Mouse (Mus musculus) frontal cortex, postnatal 36 days (tissue): ENCODE data around the gene Msmp.
A peak's percentile ranks its signal among the peaks of the same experiment; 100 is the strongest.
"Not testable (repeated sequence)": the region's sequence is repeated elsewhere in the genome, so short reads cannot be mapped to it uniquely, and the experiment has no call there.

Experiments used
- DNase-seq, 2 experiments: peaks; one replicate each; pipeline ENCODE4 v3.0.0; 2022; ENCODE audit warnings: low spot score in 2 of 2

Gene Msmp

GRCm38 (mm10) chr4:43584444-43585416 lies at the start of gene Msmp:
Gene Msmp, minus strand, starts transcription at chr4:43584494.
- no peak for DNase-seq

GRCm38 (mm10) chr4:43633736-43634135 lies 49.4 kb upstream of the Msmp start:
- no peak for DNase-seq

GRCm38 (mm10) chr4:43633296-43633695 lies 49.0 kb upstream of the Msmp start:
- DNase-seq: no peak

GRCm38 (mm10) chr4:43631956-43632920 lies 47.9 kb upstream of the Msmp start:
- DNase-seq: no peak

GRCm38 (mm10) chr4:43631046-43631955 lies 47.0 kb upstream of the Msmp start, which contains the start of gene Npr2:
Gene Npr2, plus strand, starts transcription at chr4:43631935.
- DNase-seq: peak in 1 of 2 experiments; percentile 35

- DNase-seq: no peak
These were observed 46.4 kb upstream of the Msmp start for GRCm38 (mm10) chr4:43630671-43631045.

GRCm38 (mm10) chr4:43630030-43630581 lies 45.8 kb upstream of the Msmp start:
- peak; percentile 75 to 94 for DNase-seq

- no peak for DNase-seq
These were observed 45.0 kb upstream of the Msmp start for GRCm38 (mm10) chr4:43629106-43629817.

GRCm38 (mm10) chr4:43620146-43620778 lies 36.0 kb upstream of the Msmp start:
- no peak for DNase-seq

- no peak for DNase-seq
These were observed 28.9 kb upstream of the Msmp start for GRCm38 (mm10) chr4:43613060-43613730.

GRCm38 (mm10) chr4:43612534-43612933 lies 28.2 kb upstream of the Msmp start:
- no peak for DNase-seq

- DNase-seq: no peak
These were observed 20.7 kb upstream of the Msmp start for GRCm38 (mm10) chr4:43604751-43605685.

GRCm38 (mm10) chr4:43604099-43604498 lies 19.8 kb upstream of the Msmp start:
- no peak for DNase-seq

- DNase-seq: no peak
These were observed 16.1 kb upstream of the Msmp start for GRCm38 (mm10) chr4:43600195-43600934.

GRCm38 (mm10) chr4:43598650-43599380 lies 14.5 kb upstream of the Msmp start:
- no peak for DNase-seq

- DNase-seq: no peak
These were observed 13.9 kb upstream of the Msmp start for GRCm38 (mm10) chr4:43598200-43598599.

GRCm38 (mm10) chr4:43596597-43596996 lies 12.3 kb upstream of the Msmp start:
- not testable (repeated sequence) for DNase-seq
